Mouse (Mus musculus) central nervous system, embryonic 14 days (tissue): Measurements from ENCODE around the gene Cenpq. TPM values are rescaled to one million over a fixed set of nuclear protein-coding genes. Genes with fewer than 3 reads are reported as not detected.

ENCODE experiments used
- polyA plus RNA-seq: library from polyadenylated mRNA; depleted of rRNA; stranded (reverse); fragments of >200 nt; gene quantifications from 2 replicates; pipeline ENCODE4 v1.2.3, GENCODE M21; 2012; rRNA removed

Cenpq gene
- polyA plus RNA-seq, result 11.4 and 14.5 TPM in 2 replicates

GRCm38 (mm10) chr17:40934420-40935231, at the start of gene Cenpq, which contains the start of gene Mut:
Gene Cenpq, minus strand, starts transcription at chr17:40935047.
Gene Mut, plus strand, starts transcription at chr17:40934685.

GRCm38 (mm10) chr17:40914250-40914649, 20.6 kb downstream of the Cenpq start, which contains the start of gene Glyatl3:
Gene Glyatl3, minus strand, starts transcription at chr17:40914350.

GRCm38 (mm10) chr17:40879924-40880691, 54.7 kb downstream of the Cenpq start, which contains the start of gene 9130008F23Rik:
Gene 9130008F23Rik, minus strand, starts transcription at chr17:40880559.

Other genes with a start within 250 kb of the Cenpq start
- not detected in 2 replicates for gene Esp1, start 207.9 kb downstream of the Cenpq start, polyA plus RNA-seq
- gene Crisp2, start 128.0 kb downstream of the Cenpq start, polyA plus RNA-seq, result not detected in 2 replicates
- 0.10 and 0.20 TPM in 2 replicates for gene Rhag, start 123.9 kb downstream of the Cenpq start, polyA plus RNA-seq
- gene 9130008F23Rik, start 54.5 kb downstream of the Cenpq start, polyA plus RNA-seq, result 0.53 and 1.1 TPM in 2 replicates
- 0.11 TPM in 1 of 2 replicates, not detected in the other for gene Glyatl3, start 20.7 kb downstream of the Cenpq start, polyA plus RNA-seq
- gene Mut, start 362 bp downstream of the Cenpq start, polyA plus RNA-seq, result 12.8 and 14.2 TPM in 2 replicates